Mouse (Mus musculus) embryo, embryonic 11 days (tissue): ENCODE measurements around the gene Cyp2d11.
"Not testable (repeated sequence)": the region's sequence is repeated elsewhere in the genome, so short reads cannot be mapped to it uniquely, and the experiment has no call there.

ENCODE experiments used
- DNase-seq: peaks from one replicate; pipeline ENCODE4 v3.0.0-alpha.2; 2015

Gene Cyp2d11

DNA sequence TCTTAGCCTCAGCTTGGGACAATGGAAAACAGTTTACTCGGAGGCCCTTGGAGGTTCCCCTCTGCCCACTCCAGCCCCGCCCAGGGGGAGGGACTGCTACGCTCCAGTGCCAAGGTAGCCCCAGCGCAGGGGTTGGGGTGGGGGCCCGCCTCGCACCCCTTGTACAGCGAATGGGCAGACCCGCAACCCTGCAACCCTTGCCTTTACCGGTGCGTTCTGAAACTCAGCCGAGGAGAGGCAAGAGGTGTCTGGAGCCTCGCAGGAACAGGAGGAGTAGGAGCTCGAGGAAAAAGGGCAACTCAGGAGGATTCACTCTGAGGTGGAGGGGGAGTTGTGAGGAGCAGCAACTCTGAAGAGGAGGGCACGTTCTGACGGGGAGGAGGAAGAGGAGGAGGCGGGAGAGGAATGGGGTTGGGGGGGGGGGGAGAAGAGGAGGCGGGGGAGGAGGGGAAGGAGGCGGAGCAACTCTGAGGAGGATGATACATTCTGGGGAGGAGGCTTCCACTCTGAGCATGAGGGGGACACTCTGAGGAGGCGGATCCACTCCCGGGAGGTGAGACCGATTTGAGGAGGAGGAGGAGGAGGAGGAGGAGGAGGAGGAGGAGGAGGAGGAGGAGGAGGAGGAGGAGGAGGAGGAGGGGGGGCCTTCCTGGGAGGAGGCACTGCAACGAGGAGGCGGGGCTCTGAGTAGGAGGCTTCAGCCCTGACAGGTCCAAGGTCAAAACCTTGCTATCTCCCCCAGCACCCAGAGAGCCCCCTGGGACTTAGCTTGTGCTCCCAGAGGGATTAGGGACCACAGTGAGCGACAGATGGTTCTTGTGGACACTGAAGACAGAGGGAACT, 13.7 kb downstream of the Cyp2d11 start, which contains the start of gene Cyp2d22:
Gene Cyp2d22 (minus strand): TSS at position 390 of the 843 bp plus-strand sequence.
- peak; percentile 68 for DNase-seq

DNA sequence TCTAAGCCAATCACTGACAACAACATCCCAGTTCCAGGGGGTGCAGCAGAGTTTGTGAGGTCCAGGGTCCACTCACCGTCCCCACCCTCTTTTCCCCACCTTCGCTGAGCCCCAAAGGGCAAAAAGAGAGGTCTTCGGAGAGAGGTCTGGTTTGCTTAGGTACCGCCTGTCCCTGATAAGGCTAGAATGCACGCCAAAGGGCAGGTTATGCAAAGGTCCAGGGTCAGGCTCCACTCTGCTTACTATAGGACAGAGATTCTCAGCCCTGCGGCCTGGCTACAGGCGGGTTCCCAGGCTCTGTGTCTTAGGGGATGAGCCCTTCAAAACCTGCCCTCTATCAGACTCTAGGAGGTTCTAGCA, 14.3 kb downstream of the Cyp2d11 start:
- no peak for DNase-seq

DNA sequence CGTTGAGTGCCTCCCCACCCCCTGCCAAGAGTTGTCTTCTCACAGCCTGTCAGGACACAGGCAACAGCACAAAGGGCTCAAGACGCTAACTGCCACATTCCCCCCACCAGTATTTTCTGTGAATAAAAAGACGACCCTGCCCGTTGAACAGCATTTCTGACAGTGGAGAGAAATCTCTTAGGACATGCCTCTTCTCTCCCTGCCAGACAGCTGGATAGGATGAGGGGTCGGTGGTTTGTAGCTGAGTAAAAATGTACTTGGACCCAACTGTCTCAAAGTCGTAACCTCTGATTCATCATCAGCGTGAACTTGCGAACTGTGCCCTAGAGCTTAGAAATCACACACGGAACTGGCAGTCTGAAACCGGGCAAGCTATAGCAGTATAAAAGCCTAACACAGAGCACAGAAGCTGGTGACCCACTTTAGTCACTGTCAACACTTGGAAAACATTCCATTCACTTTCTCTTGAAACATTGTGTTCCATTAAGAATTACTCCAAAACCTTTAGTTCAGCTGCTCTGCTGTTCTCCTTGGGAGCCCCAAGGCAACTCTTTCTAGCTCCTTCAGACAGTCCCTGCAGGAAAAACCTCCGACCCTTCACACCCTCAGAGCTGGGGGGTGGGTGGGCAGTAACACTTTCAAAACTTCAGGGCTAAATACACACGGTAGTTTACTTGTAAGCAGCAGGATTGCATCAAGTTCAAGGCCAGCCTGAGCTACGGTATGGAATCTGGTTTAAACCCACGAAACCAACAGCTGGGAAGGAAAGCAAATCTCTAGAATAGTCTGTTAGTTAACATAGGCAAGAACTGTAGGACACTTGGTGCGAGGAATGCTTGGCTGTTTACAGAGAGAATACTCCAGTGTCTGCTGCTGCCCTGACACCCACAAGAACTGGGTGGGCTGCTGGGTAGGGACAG, 15.3 kb downstream of the Cyp2d11 start:
- DNase-seq: peak; percentile 14

DNA sequence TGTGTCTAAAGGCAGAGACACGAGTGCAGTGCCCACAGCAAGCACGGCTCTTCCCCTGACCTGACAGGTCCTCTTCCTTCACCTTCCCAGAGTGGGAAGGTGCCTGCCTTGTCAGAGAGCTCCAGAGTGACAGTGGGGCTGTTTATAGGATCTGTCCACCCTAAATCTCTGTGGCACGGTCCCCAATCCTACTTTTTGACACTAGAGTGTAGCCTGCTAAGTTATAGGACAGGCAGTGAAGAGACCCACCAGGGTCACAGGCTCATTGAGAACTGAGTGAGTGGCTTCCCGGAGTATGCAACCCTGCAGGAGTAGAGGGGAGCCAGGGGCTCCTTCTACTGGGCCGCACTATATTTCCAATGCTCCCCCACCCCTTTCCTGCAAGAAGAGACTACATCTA, 16.1 kb downstream of the Cyp2d11 start:
- DNase-seq: no peak

DNA sequence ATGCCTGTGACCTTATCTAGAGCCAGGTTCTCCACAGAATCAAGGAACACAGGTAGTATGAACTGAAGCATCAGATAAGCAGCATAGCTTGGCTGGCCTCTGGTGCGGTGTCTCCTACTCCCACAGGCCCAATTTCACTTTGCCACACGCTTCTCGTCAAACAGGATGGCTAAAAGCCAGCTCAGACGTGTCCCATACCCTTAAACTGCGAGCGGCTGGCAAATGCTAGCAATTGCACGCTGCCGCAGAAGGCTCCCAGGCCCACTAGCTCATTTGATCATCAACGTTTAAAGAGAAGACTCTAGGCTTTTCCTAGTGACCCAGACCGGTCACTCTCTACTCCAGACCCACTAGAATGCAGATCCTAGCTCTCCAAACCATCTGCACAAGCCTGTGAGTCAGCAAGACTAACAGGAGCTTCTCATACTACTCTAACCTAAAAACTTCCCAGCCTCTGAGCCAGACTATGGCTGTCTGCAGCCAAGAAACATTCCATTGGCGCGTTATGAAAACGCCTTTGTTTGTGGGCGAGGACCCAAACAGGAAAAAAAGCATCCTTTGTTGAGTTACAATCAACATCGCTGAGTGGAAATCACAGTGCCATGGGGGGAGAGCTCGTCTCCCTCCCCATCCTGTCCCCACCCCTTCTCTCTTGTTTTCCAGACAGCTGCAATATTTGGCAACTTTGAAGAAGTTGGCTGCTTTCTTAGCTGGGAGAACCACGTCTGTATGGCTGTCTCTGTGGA, 17.3 kb downstream of the Cyp2d11 start:
- no peak for DNase-seq

DNA sequence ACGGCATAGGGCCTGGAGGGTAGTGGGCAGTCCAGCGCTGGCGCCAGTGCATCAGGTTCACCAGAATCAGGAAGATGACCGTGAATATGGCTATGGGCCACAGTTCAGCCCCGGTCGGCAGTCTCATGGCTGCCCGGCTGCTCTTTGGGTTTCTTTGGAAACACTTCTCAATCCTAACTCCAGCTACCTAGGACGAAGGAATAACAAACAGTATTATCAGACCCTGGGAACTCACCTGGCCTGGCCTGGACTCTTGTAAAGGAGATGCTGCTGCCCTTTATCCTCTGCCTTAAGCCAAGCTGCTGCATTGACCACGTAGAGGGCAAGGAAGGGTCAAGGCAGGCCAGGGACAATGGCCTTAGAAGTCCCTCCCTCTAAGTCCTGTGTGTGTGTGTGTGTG, 18.0 kb downstream of the Cyp2d11 start:
- DNase-seq: no peak

DNA sequence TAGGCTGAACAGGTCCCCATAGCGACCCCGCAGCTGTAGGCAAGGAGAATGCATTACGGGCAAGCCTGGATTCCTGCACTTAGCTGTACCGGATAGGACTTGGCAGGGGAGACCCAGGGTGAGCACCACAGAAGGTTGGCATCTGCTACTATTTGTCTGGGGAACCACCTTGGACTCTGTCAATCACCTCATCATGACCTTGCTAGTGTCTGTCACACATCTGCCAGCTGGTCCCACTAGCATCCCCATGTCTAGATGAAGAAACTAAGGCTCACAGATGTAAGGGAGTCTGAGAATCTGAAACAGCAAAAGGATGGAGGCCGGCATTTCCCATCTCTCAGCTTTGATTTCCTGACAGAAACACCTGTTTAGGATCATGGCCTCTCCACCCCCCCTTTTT, 19.4 kb downstream of the Cyp2d11 start:
- no peak for DNase-seq

DNA sequence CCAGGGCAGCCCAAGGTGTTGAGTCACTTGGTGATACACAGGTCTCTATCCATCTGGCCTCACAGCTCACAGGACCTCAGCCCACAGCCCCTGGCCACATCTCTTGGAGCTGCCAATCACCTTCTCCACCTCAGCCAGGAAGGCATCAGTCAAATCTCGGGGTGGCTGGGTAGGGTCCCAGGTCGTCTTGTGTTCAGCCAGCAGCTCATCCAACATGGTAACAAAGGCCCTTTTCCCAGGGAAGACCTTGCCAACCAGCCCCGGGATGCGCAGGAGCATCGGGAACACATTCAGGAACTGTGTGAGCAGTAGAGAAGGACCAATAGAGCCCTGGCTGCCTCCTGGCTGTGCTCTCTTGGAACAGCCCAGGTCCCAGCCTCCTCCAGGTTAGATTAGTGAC, 20.8 kb downstream of the Cyp2d11 start:
- DNase-seq: no peak

DNA sequence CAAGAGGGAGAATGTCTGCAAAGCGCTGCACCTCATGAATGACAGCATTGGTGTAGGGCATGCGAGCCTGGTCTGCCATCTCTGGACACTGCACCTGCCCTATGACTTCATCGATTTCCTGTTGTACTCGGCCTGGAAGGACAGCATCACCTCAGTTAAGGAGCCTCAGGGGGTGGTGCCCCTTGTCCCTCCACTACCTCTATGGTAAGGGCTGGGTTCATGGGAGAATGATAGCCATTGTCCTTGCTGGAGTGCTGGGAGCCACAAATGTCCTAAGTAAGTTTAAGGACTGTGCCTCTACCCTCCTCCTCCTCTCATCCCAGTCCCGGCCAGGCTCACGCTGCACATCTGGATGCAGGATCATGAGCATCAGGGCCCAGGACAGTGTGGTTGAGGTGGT, 21.4 kb downstream of the Cyp2d11 start:
- DNase-seq: no peak

DNA sequence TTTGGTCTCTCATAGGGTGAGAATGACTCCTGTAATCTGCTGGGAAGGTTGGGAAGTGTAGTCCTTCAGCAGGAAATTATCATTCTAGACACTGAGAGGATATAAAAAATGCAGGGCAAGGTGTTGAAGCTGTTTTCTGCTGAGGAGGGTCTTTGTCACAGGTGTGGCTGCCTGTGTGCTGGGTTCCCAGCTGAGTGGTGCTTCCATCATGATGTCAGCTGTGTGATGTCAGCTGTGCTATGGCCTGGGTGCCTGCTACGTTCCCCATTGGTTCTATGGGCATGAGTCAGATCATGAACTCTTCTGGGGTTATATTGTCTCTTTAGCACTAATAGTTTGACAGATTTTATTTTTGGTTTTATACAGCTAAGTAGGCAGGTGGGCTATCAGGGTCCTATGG, 25.0 kb downstream of the Cyp2d11 start:
- DNase-seq: no peak

DNA sequence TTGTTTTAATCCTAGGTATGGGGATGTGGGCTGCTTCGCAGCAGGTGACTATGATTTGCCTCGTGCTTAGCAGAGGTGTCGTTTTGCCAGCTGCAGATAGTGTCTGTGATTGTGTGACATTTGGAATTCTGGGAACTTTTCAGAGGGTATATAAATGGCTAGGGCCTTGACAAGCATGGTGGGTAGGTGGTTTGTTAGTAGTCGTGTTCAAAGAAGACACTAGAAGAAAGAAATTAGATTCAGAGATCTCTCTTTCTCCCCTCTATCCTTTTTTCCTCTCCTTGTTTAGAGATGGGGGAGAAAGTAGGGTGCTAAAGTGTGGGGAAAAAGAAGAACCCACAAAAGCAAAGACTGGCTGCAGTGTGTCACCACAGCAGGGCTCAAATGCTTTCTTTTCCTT, 25.7 kb downstream of the Cyp2d11 start:
- no peak for DNase-seq

DNA sequence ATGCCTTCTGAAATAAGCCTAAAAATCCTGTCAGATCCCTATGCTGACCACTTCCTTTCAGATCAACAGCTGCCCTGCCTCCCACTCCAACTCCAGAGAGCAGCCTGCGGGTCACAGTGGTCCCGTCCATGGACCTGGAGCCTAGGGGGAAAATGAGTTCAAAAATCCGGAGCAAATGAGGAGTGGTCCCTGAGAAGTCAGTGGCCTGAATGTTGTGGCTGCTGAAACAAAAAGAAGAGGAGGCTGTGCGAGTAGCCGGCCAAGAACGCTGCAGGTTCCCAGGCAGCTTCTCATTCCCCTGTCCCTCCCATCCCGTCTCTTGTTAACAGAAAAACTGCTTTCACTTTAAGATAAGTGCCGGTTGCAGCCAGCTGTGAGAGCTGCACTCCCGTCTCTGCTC, 29.3 kb downstream of the Cyp2d11 start:
- not testable (repeated sequence) for DNase-seq

DNA sequence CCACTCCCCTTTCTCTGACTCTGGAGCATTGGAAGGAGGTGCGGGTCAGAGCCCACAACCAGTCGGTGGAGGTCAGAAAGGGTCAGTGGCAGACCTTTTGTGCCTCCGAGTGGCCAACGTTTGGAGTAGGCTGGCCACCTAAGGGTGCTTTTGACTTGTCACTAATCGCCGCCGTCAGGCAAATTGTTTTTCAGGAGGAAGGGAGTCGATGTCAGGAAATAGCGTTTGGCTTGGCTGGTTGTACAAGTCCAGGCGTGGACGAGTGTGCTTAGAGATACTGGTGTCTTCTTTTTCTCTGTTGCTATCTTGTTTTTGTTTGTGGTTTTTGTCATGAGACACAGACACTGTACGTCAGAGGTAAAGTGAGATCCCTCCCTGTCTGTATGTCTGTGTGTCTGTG, 30.0 kb downstream of the Cyp2d11 start:
- DNase-seq: not testable (repeated sequence)

DNA sequence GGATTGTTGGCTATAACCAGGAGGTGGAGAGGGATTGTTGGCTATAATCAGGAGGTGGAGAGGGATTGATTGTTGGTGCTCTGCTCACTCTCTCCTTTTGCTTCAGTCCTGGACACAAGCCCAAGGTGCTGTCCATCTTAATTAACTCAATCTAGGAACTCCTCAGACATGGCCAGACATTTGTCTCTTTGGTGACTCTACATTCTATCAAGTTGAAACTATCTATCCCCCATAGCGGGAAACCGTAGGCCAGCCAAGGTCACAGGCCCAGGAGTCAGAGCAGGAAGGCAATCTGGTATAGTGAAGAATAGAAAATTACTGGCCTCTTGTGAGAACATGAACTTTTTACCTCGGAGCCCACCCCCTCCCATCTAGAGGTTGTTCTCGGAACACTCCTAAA, 31.6 kb downstream of the Cyp2d11 start:
- no peak for DNase-seq

DNA sequence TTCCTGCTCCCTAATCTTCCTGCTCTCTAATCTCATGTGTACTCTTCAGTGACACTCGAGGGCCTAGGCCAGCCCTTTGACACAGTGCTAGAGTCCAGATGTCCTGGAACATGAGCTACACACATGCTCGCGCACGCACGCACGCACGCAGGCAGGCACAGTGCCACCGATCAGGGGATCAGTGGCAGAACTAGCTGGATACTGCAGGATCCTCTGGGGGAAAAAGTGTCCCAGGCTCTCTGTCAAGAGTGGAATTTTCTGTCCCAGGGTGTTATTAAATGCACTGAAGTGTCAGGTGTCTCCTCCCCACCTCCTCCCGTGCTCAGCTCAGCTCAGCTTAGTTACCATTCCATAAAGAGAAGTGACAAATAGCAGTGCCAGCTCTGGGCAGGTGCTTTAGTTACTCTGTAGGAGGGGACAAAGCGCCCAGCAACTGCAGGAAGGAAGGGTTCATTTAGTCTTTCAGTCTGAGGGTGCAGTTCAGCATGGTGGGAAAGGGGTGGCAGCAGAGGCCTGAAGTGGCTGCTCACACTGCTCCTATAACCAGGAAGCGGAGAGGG, 32.3 kb downstream of the Cyp2d11 start:
- DNase-seq: no peak

DNA sequence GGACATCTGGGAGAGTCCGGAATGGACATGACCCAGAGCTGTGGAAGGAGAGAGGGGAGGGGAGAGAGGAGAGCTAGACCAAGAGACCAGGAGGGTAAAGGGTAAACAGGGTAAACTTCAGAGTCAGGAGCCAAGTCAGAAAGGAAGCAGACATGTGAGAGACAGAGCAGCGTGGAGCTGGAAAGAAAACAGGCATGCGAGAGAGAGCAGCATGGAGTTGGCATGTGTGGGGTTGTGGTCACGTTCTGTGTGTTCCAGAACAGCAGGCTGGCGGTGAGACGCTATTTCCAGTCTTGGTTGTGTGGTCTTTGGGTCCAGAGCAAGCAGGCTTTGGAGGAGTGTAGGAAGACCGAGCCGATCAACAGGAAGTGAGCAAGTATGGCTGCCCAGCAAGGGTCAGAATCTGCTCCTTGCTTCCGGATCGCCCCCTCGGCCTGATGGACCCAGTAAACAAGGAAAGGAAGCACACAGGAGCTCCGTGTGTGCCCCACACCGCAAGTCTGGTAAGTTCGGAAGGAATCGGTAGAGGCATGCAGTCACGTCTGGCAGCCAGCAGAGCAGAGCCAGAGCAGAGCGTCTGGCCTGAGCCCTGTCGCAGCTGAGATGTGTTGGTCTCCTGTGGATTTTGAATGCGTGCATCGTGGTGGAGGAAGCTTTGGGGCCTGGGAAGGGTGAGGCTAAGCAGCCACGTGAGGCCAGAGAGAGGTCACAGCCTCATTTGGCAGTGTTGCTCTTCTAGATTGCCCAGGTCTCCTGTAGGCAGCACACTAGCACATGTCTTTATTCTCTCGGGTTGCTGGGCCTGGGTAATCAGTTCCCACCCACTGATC, 35.2 kb downstream of the Cyp2d11 start:
- no peak for DNase-seq

DNA sequence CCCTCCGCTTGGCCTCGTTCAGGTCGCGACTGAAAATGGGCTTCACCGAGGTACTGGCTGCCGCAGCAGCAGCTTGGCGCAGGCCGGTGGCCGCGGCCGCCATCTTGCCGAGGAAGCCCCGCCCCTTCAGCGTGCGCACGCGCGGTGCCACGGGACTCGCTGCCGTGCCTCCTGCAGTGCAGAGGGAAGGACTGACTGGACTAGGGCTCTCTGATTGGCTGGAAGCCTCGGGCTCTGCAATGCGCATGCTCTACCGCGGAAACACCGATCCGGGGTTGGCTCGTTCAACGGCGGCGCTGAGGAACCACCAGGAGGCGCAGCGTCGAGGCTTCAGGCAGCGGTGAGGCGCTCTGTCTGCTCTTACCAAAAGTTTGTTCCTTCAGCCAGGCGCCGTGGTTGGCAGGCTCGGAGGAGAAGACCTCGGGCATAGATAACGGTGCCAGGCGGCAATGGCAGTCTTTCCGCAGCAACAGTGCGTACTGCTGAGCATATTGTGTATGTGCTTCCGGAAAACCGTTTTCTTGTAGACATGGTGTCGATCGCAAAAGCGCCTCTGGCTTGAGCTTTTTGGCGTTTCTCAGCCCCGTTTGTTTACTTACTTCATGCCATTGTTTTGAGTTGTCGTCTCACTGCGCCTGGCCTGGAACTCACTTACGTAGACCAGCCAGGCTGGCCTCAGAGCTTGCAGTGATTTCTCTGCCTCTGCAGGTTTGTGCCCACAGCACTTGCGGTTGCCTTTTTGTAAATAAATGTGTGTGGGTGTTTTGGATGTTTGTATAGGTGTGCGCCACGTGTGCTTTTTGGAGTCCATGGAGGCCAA, 39.5 kb downstream of the Cyp2d11 start, which contains the start of gene Ndufa6:
Gene Ndufa6 (minus strand): TSS at position 197 of the 820 bp plus-strand sequence.
- DNase-seq: peak; percentile 97

DNA sequence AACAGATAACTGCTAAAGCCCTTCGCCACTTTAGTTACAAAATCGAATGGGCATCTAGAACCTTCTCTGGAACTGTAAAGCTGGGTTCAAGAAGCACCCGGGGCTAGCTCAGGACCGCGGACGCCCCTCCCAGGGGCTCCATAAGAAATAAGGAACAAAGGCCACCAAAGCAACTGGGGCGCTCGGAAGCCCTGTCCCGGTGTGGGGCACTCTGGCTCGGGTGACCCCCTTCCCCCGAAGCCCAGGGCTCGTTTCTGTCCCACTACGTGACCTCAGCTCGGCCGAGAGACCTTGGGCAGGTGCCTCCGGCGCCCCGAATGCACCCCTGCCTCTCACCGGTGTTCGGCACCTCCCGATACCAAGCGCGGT, 40.1 kb downstream of the Cyp2d11 start:
- DNase-seq: no peak

DNA sequence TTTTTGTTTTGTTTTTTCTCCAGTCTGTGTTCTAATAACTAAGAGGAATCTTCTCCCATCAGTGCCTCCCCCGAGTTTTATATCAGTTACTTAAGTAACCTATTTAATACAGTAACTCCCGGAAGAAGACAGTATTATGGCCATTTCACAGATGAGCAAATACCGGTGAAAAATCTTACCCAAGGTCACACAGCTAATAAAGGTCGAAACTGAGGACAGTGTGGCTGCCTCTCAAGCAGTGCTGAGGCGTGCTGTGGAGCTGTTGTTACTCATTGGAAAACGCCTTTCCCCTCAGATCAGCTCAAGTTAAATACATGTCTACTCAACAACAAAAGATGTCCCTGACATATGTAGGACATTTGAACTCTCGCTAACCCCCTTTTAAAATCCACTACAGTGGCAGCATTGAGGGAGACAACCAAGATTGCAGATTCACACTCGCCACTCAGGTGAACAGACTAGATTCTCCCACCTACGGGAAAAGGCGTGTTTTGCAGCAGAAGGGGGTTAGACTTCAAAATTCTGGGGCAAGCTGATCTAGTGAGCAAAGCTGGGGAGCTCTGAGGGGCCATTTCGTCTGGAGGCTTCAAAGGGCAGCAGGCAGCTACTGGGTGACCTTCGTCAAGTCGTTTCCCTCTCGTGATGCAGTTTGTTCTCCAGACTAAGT, 40.6 kb downstream of the Cyp2d11 start:
- no peak for DNase-seq

DNA sequence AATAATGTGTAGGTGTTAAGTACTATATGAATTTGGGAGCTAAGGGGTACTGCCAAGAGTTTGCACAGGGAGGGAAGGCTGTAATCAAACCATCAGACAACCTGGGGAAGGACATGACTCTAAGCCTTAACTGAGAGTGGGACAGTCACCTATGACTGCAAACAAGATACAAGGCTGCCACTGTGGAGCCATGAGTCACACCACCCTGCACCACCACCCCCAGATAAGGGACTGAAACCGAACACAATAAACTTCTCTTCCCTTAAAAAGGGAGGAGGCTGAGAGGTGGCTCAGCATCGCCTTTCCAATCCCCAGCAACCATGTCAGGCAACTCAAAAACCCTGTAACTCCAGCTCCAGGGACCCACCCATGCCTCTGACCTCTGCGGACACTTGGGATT, 42.3 kb downstream of the Cyp2d11 start:
- no peak for DNase-seq
